Mouse (Mus musculus): ENCODE measurements around the gene Tenm4. TPM values are rescaled to one million over a fixed set of nuclear protein-coding genes. Genes with fewer than 3 reads are reported as not detected.

Tenm4 gene
- polyA plus RNA-seq, 2 experiments: 0.11 to 0.28 TPM

DNA sequence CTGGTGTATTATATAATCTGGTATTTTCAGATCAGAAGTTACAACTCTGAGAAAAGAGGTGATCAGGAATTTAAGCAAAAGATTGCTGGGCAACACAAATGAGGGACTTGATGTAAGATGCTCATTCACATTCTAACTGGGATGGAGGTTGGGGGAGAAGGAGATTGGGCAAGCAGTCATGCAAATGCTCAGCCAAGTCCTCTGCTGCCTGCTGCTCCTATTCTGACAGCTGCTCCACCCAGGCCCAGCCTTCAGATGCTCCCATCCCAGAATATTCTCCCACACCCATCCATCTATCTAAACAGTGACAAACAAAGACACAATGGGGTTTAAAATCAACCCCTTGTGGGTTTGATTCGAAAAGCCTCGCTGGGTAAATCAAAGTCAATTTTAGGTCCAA lies 43.8 kb downstream of the Tenm4 start:
- Histone ChIP-seq H3K9ac (replicated peaks) (no peak overlapping the region), H3K27ac (no peak overlapping the region), H3K4me3 (ENCODE audit: insufficient read depth in 1 of 2, low read depth in 2 of 2, low read length in 2 of 2) (no peak overlapping the region), H3K36me3 (replicated peaks; ENCODE audit: control insufficient read depth, insufficient read depth, low read depth) (no peaks in the 10 kb centered on the region), H3K4me2 (ENCODE audit: low read depth) (no peak overlapping the region), H3K4me1 (replicated peaks; ENCODE audit: control insufficient read depth in 2 of 2, insufficient read depth in 2 of 2, low read length in 1 of 2) (no peaks in the 10 kb centered on the region), H3K27me3 (ENCODE audit: control insufficient read depth, insufficient read depth, low read length) (peaks cover 48% of the 10 kb centered on the region), H3K9me3 (ENCODE audit: control insufficient read depth, low read length) (no peaks in the 10 kb centered on the region)
- TF ChIP-seq CTCF (IDR thresholded peaks at IDR 0.05; ENCODE audit: low read depth) (no peak), EP300 (IDR thresholded peaks at IDR 0.05; ENCODE audit: low read depth) (no peak)
- DNase-seq (ENCODE audit: low read depth in 3 of 3, low spot score in 3 of 3): no peak
- no peak for ATAC-seq (ENCODE audit: insufficient read depth)
- WGBS (ENCODE audit: insufficient replicate concordance): 43% methylated on average over 2 of the region's 2 CpGs

- H3K4me2 ChIP-seq (ENCODE audit: low read depth): no peak overlapping the region
- no peaks in the 10 kb centered on the region for H3K4me1 ChIP-seq (replicated peaks; ENCODE audit: control insufficient read depth in 2 of 2, insufficient read depth in 2 of 2, low read length in 1 of 2)
- H3K27me3 ChIP-seq (ENCODE audit: control insufficient read depth, insufficient read depth, low read length): peaks cover 36% of the 10 kb centered on the region
- 54% methylated on average over 5 of the region's 5 CpGs for WGBS (ENCODE audit: insufficient replicate concordance)
- TF ChIP-seq CTCF (IDR thresholded peaks at IDR 0.05; ENCODE audit: low read depth): no peak
- TF ChIP-seq EP300 (IDR thresholded peaks at IDR 0.05; ENCODE audit: low read depth): no peak
- no peaks in the 10 kb centered on the region for H3K36me3 ChIP-seq (replicated peaks; ENCODE audit: control insufficient read depth, insufficient read depth, low read depth)
- H3K4me3 ChIP-seq (ENCODE audit: insufficient read depth in 1 of 2, low read depth in 2 of 2, low read length in 2 of 2): no peak overlapping the region
- H3K27ac ChIP-seq: no peak overlapping the region
- no peak for ATAC-seq (ENCODE audit: insufficient read depth)
- H3K9me3 ChIP-seq (ENCODE audit: control insufficient read depth, low read length): no peaks in the 10 kb centered on the region
- H3K9ac ChIP-seq (replicated peaks): no peak overlapping the region
- DNase-seq (ENCODE audit: low read depth in 3 of 3, low spot score in 3 of 3): no peak
These were observed 45.0 kb downstream of the Tenm4 start for GRCm38 (mm10) chr7:96215894-96216509.

- H3K36me3 ChIP-seq (replicated peaks; ENCODE audit: control insufficient read depth, insufficient read depth, low read depth): no peaks in the 10 kb centered on the region
- no peak overlapping the region for H3K4me3 ChIP-seq (ENCODE audit: insufficient read depth in 1 of 2, low read depth in 2 of 2, low read length in 2 of 2)
- H3K27me3 ChIP-seq (ENCODE audit: control insufficient read depth, insufficient read depth, low read length): peaks cover 4% of the 10 kb centered on the region; the same call in 1 of the 2 replicates
- H3K27ac ChIP-seq: no peak overlapping the region
- no peak for DNase-seq (ENCODE audit: low read depth in 3 of 3, low spot score in 3 of 3)
- no peaks in the 10 kb centered on the region for H3K4me1 ChIP-seq (replicated peaks; ENCODE audit: control insufficient read depth in 2 of 2, insufficient read depth in 2 of 2, low read length in 1 of 2)
- no peak overlapping the region for H3K9ac ChIP-seq (replicated peaks)
- WGBS (ENCODE audit: insufficient replicate concordance): 73% methylated on average over 1 of the region's 2 CpGs
- no peak for TF ChIP-seq EP300 (IDR thresholded peaks at IDR 0.05; ENCODE audit: low read depth)
- no peak for TF ChIP-seq CTCF (IDR thresholded peaks at IDR 0.05; ENCODE audit: low read depth)
- H3K9me3 ChIP-seq (ENCODE audit: control insufficient read depth, low read length): no peaks in the 10 kb centered on the region
- no peak overlapping the region for H3K4me2 ChIP-seq (ENCODE audit: low read depth)
- no peak for ATAC-seq (ENCODE audit: insufficient read depth)
These were observed 48.3 kb downstream of the Tenm4 start for GRCm38 (mm10) chr7:96219386-96219785.

- Histone ChIP-seq H3K9ac (replicated peaks) (no peak overlapping the region), H3K4me2 (ENCODE audit: low read depth) (no peak overlapping the region), H3K4me3 (ENCODE audit: insufficient read depth in 1 of 2, low read depth in 2 of 2, low read length in 2 of 2) (no peak overlapping the region), H3K27me3 (ENCODE audit: control insufficient read depth, insufficient read depth, low read length) (no peaks in the 10 kb centered on the region), H3K36me3 (replicated peaks; ENCODE audit: control insufficient read depth, insufficient read depth, low read depth) (no peaks in the 10 kb centered on the region), H3K4me1 (replicated peaks; ENCODE audit: control insufficient read depth in 2 of 2, insufficient read depth in 2 of 2, low read length in 1 of 2) (no peaks in the 10 kb centered on the region), H3K9me3 (ENCODE audit: control insufficient read depth, low read length) (no peaks in the 10 kb centered on the region), H3K27ac (no peak overlapping the region)
- TF ChIP-seq CTCF (IDR thresholded peaks at IDR 0.05; ENCODE audit: low read depth) (no peak), EP300 (IDR thresholded peaks at IDR 0.05; ENCODE audit: low read depth) (no peak)
- WGBS (ENCODE audit: insufficient replicate concordance): 52% methylated on average over 5 of the region's 5 CpGs
- ATAC-seq (ENCODE audit: insufficient read depth) (no peak), DNase-seq (ENCODE audit: low read depth in 3 of 3, low spot score in 3 of 3) (no peak)
These were observed 49.6 kb downstream of the Tenm4 start for GRCm38 (mm10) chr7:96220647-96221046.

- Histone ChIP-seq H3K27ac (no peak overlapping the region), H3K9ac (replicated peaks) (no peak overlapping the region), H3K36me3 (replicated peaks; ENCODE audit: control insufficient read depth, insufficient read depth, low read depth) (no peaks in the 10 kb centered on the region), H3K9me3 (ENCODE audit: control insufficient read depth, low read length) (no peaks in the 10 kb centered on the region), H3K4me3 (ENCODE audit: insufficient read depth in 1 of 2, low read depth in 2 of 2, low read length in 2 of 2) (no peak overlapping the region), H3K4me1 (replicated peaks; ENCODE audit: control insufficient read depth in 2 of 2, insufficient read depth in 2 of 2, low read length in 1 of 2) (no peaks in the 10 kb centered on the region), H3K27me3 (ENCODE audit: control insufficient read depth, insufficient read depth, low read length) (no peaks in the 10 kb centered on the region), H3K4me2 (ENCODE audit: low read depth) (no peak overlapping the region)
- ATAC-seq (ENCODE audit: insufficient read depth) (no peak), DNase-seq (ENCODE audit: low read depth in 3 of 3, low spot score in 3 of 3) (no peak)
- no peak for TF ChIP-seq EP300 (IDR thresholded peaks at IDR 0.05; ENCODE audit: low read depth)
- no peak for TF ChIP-seq CTCF (IDR thresholded peaks at IDR 0.05; ENCODE audit: low read depth)
- WGBS (ENCODE audit: insufficient replicate concordance): 35% methylated on average over 1 of the region's 1 CpGs
These were observed 51.5 kb downstream of the Tenm4 start for GRCm38 (mm10) chr7:96222569-96222968.

Data from liver, embryonic 14.5 days (tissue).